Mouse (Mus musculus) ES-E14 (cell line): ENCODE measurements around the gene Ifna11. TPM values are rescaled to one million over a fixed set of nuclear protein-coding genes. Genes with fewer than 3 reads are reported as not detected.
"Not testable (repeated sequence)": the region's sequence is repeated elsewhere in the genome, so short reads cannot be mapped to it uniquely, and the experiment has no call there.

Experiments
- DNase-seq: peaks from one replicate; pipeline ENCODE4 v3.0.0-alpha.2; 2013; ENCODE audit warnings: low read depth, low spot score
- H3K27ac ChIP-seq: 2 replicates; pipeline ENCODE4 v1.5.1; 2012; ENCODE audit warnings: low read depth, mild to moderate bottlenecking, low read length, moderate library complexity, mixed read lengths; ENCODE audit not compliant: poor library complexity, insufficient read depth, severe bottlenecking
- H3K36me3 ChIP-seq: 2 replicates; pipeline ENCODE4 v1.6.1; 2012; ENCODE audit warnings: mild to moderate bottlenecking, low read length, moderate library complexity, mixed read lengths; ENCODE audit not compliant: control insufficient read depth, poor library complexity, insufficient read depth, severe bottlenecking
- H3K4me1 ChIP-seq, 2 experiments: fragments of 150-350 bp in 1 of 2; sonication (generic) in 1 of 2; 2 replicates each; pipeline ENCODE4 v1.6.1; 2012; ENCODE audit warnings: low read length in 2 of 2, mild to moderate bottlenecking in 1 of 2, mixed read lengths in 1 of 2; ENCODE audit not compliant: control insufficient read depth in 2 of 2, insufficient read depth in 2 of 2, poor library complexity in 1 of 2
- H3K4me3 ChIP-seq, 2 experiments: fragments of 150-350 bp in 1 of 2; sonication (generic) in 1 of 2; 2 replicates each; pipeline ENCODE4 v1.5.1; 2012; ENCODE audit warnings: low read length in 2 of 2, low read depth in 1 of 2, mild to moderate bottlenecking in 1 of 2, mixed read lengths in 1 of 2; ENCODE audit not compliant: insufficient read depth in 1 of 2, poor library complexity in 1 of 2, severe bottlenecking in 1 of 2
- H3K9ac ChIP-seq: 2 replicates; pipeline ENCODE4 v1.6.1; 2012; ENCODE audit warnings: low read depth, mild to moderate bottlenecking, low read length, mixed read lengths; ENCODE audit not compliant: poor library complexity, insufficient read depth, severe bottlenecking
- H3K9me3 ChIP-seq: fragments of 150-350 bp; sonication (generic); 2 replicates; pipeline ENCODE4 v1.6.1; 2012; ENCODE audit warnings: low read depth, mild to moderate bottlenecking, low read length; ENCODE audit not compliant: control insufficient read depth, insufficient read depth
- in situ Hi-C, 2 experiments: fragments of 600-800 bp; cut with MboI; formaldehyde crosslinking; loops; one replicate each; pipeline ENCODE4 v1.15.1; 2025; ENCODE audit warnings: low sequenced_read_pairs in 2 of 2, inconsistent platforms in 1 of 2; ENCODE audit not compliant: unreplicated experiment in 2 of 2
- total RNA-seq: library from RNA; depleted of rRNA; stranded (reverse); fragments of 300-350 nt; gene quantifications from 2 replicates; pipeline ENCODE4 v1.2.3, GENCODE M21; 2012

The Ifna11 gene
- total RNA-seq, 1 experiment, result not detected

DNA sequence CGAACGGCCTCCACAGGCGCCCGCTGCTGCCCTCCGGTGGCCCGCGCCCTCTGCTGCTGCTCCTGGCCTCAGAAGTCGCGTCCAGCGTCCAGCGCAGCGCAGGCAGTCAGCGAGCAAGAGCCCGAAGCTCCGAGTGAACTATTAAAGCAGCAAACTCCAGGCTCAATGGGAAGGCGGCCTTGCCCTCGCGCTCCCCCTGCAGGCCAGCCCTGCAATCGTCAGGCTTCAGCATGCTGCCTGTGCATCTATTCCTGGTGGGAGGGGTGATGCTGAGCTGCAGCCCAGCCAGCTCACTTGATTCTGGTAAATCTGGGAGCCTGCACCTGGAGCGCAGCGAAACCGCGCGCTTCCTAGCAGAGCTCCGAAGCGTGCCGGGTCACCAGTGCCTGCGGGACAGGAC, 31.4 kb upstream of the Ifna11 start, which contains the start of gene Gm13277:
Gene Gm13277 (plus strand): TSS at position 231 of the 400 bp plus-strand sequence.
- DNase-seq, H3K36me3 ChIP-seq, H3K9me3 ChIP-seq, H3K4me1 ChIP-seq, in situ Hi-C loops, H3K4me3 ChIP-seq, H3K27ac ChIP-seq, H3K9ac ChIP-seq: not testable (repeated sequence)

DNA sequence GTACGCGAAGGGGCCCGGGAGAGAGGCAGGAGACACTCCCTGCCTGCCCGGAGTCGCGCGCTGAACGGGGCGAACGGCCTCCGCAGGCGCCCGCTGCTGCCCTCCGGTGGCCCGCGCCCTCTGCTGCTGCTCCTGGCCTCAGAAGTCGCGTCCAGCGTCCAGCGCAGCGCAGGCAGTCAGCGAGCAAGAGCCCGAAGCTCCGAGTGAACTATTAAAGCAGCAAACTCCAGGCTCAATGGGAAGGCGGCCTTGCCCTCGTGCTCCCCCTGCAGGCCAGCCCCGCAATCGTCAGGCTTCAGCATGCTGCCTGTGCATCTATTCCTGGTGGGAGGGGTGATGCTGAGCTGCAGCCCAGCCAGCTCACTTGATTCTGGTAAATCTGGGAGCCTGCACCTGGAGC, 28.5 kb upstream of the Ifna11 start, which contains the start of gene Gm13278:
Gene Gm13278 (plus strand): TSS at position 301 of the 400 bp plus-strand sequence.
- DNase-seq, H3K9ac ChIP-seq, H3K9me3 ChIP-seq, H3K4me1 ChIP-seq, H3K36me3 ChIP-seq, in situ Hi-C loops, H3K27ac ChIP-seq, H3K4me3 ChIP-seq: not testable (repeated sequence)

DNA sequence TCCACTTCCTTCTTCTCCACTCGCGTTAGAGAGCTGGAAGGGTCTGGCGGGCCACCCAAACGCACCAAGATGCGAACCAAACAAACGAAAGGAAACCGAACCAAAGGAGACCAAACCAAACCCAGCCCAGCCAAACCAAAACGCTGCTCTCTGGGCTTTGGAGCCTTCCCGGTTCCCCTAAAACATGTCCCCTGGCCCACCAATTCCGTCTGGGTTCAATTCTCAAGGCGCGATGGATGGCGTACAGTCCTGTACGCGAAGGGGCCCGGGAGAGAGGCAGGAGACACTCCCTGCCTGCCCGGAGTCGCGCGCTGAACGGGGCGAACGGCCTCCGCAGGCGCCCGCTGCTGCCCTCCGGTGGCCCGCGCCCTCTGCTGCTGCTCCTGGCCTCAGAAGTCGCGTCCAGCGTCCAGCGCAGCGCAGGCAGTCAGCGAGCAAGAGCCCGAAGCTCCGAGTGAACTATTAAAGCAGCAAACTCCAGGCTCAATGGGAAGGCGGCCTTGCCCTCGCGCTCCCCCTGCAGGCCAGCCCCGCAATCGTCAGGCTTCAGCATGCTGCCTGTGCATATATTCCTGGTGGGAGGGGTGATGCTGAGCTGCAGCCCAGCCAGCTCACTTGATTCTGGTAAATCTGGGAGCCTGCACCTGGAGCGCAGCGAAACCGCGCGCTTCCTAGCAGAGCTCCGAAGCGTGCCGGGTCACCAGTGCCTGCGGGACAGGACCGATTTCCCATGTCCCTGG, 25.7 kb upstream of the Ifna11 start, which contains the start of gene Gm13275:
Gene Gm13275 (plus strand): TSS at position 552 of the 740 bp plus-strand sequence.
- H3K27ac ChIP-seq, H3K36me3 ChIP-seq, H3K4me3 ChIP-seq, H3K9ac ChIP-seq, in situ Hi-C loops, H3K9me3 ChIP-seq, DNase-seq, H3K4me1 ChIP-seq: not testable (repeated sequence)

DNA sequence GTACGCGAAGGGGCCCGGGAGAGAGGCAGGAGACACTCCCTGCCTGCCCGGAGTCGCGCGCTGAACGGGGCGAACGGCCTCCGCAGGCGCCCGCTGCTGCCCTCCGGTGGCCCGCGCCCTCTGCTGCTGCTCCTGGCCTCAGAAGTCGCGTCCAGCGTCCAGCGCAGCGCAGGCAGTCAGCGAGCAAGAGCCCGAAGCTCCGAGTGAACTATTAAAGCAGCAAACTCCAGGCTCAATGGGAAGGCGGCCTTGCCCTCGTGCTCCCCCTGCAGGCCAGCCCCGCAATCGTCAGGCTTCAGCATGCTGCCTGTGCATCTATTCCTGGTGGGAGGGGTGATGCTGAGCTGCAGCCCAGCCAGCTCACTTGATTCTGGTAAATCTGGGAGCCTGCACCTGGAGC, 22.7 kb upstream of the Ifna11 start, which contains the start of gene Gm13279:
Gene Gm13279 (plus strand): TSS at position 301 of the 400 bp plus-strand sequence.
- DNase-seq, H3K9me3 ChIP-seq, H3K27ac ChIP-seq, in situ Hi-C loops, H3K4me3 ChIP-seq, H3K36me3 ChIP-seq, H3K4me1 ChIP-seq, H3K9ac ChIP-seq: not testable (repeated sequence)

DNA sequence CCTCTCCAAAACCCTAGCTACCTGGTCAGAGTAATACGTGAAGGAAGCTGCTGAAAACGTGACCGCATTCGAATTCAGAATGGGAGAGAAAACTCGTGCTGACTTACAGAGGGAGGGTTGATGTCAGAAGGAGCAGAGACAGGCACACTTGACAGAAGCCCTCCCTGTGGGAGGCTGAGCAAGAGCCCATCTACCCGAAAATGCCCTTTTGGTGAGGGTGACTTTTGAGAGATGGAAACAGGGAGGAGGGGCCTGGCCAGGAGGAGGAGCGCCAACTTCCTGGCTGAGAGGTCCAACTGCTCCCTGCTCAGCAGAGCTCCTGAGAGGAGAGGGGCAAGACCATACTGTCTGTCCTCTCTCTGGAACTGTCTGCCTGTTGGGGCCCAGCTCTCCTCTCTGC, 20.4 kb upstream of the Ifna11 start, which contains the start of gene Gm13285:
Gene Gm13285 (plus strand): TSS at position 301 of the 400 bp plus-strand sequence.
- H3K4me1 ChIP-seq, H3K27ac ChIP-seq, H3K9ac ChIP-seq, H3K36me3 ChIP-seq, H3K9me3 ChIP-seq, in situ Hi-C loops, H3K4me3 ChIP-seq, DNase-seq: not testable (repeated sequence)

DNA sequence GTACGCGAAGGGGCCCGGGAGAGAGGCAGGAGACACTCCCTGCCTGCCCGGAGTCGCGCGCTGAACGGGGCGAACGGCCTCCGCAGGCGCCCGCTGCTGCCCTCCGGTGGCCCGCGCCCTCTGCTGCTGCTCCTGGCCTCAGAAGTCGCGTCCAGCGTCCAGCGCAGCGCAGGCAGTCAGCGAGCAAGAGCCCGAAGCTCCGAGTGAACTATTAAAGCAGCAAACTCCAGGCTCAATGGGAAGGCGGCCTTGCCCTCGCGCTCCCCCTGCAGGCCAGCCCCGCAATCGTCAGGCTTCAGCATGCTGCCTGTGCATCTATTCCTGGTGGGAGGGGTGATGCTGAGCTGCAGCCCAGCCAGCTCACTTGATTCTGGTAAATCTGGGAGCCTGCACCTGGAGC, 16.8 kb upstream of the Ifna11 start, which contains the start of gene Gm13287:
Gene Gm13287 (plus strand): TSS at position 301 of the 400 bp plus-strand sequence.
- H3K4me3 ChIP-seq, H3K4me1 ChIP-seq, DNase-seq, H3K9ac ChIP-seq, H3K9me3 ChIP-seq, H3K36me3 ChIP-seq, in situ Hi-C loops, H3K27ac ChIP-seq: not testable (repeated sequence)

DNA sequence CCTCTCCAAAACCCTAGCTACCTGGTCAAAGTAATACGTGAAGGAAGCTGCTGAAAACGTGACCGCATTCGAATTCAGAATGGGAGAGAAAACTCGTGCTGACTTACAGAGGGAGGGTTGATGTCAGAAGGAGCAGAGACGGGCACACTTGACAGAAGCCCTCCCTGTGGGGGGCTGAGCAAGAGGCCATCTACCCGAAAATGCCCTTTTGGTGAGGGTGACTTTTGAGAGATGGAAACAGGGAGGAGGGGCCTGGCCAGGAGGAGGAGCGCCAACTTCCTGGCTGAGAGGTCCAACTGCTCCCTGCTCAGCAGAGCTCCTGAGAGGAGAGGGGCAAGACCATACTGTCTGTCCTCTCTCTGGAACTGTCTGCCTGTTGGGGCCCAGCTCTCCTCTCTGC, 14.5 kb upstream of the Ifna11 start, which contains the start of gene Gm13288:
Gene Gm13288 (plus strand): TSS at position 301 of the 400 bp plus-strand sequence.
- in situ Hi-C loops, H3K4me1 ChIP-seq, H3K4me3 ChIP-seq, H3K36me3 ChIP-seq, H3K9me3 ChIP-seq, DNase-seq, H3K27ac ChIP-seq, H3K9ac ChIP-seq: not testable (repeated sequence)

DNA sequence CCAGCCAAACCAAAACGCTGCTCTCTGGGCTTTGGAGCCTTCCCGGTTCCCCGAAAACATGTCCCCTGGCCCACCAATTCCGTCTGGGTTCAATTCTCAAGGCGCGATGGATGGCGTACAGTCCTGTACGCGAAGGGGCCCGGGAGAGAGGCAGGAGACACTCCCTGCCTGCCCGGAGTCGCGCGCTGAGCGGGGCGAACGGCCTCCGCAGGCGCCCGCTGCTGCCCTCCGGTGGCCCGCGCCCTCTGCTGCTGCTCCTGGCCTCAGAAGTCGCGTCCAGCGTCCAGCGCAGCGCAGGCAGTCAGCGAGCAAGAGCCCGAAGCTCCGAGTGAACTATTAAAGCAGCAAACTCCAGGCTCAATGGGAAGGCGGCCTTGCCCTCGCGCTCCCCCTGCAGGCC, 14.0 kb upstream of the Ifna11 start:
- DNase-seq, H3K4me3 ChIP-seq, H3K27ac ChIP-seq, H3K9ac ChIP-seq, H3K9me3 ChIP-seq, H3K36me3 ChIP-seq, H3K4me1 ChIP-seq, in situ Hi-C loops: not testable (repeated sequence)
